Mouse (Mus musculus) kidney, adult 9 months (tissue): ENCODE results near the gene Ankrd53.
"Not testable (repeated sequence)": the region's sequence is repeated elsewhere in the genome, so short reads cannot be mapped to it uniquely, and the experiment has no call there.

Experiments
- DNase-seq: peaks from one replicate; pipeline ENCODE4 v3.0.0; 2022

Ankrd53 gene

DNA sequence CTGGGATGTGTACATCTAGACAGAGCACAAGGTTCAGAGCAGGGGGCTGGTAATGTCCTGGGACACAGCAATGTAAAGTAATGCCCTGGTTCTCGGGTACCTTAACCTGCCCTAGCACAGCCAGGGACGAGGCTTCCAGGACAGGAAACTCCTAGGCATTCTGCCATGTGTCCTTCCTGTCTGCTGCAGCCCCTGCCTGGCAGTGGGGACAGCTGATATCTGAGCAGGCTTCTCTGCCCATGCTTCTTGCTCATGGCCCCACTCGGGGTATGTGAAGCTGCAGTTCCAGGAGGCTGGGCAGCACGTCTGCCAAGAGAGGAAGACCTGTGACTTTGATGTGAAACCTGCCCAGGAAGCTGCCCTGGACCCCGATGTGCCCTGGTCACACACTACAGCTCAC lies 6.0 kb downstream of the Ankrd53 start:
- DNase-seq = no peak

DNA sequence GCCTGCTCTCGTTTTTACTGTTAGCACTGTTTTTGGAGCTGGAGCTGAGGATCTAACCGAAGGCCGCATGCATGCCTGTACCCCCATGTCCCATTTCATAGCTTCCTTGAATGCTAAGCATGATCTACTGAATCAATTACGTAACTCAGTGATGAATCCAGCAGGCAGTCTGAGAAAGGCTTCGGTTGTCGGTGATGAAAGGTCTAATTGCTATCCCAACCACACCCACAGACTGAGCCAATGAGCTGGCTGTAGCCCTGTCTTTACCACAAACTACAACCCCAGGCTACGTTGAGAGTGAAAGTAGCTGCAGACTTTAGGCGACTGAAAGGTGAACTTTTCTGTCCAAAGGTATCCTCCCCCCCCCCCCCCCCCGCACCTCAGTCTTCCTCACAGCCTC lies 11.7 kb downstream of the Ankrd53 start:
- no peak for DNase-seq

DNA sequence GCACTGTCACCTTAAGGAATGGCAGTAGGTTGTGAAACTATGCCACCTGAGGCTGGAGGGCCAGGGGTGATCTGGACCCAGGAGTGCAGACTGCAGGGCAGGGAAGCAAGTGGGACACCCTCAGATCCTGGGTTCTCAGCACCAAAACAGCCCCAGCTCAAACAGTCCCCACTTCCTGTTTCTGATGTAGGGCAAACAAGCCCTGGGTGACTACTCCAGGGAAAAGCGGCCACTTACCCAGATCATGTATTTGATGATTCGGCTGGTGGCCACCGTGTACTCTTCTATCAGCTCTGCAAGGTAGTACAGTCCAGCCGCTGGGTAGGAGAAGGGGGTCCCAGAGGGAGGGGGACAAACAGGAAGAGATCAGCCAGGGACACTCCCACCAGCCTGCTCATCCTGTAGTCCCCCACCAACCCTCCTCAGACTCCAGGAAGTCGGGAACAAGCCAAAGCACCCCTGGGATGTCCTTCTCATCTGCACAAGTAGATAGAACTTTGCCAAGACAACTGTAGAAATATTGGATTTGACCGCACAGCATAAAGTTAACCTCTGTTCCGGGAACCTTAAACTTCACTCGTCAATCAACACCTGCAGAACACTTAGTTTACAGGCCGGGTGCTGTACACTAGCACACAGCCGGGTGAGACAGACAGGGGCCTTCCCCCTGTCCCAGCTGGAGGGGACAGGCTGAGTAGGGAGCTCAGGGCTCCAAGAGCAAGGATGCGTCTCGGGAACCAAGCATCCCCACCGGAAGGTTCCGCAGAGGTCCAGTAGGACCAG lies 12.5 kb downstream of the Ankrd53 start:
- DNase-seq = no peak

DNA sequence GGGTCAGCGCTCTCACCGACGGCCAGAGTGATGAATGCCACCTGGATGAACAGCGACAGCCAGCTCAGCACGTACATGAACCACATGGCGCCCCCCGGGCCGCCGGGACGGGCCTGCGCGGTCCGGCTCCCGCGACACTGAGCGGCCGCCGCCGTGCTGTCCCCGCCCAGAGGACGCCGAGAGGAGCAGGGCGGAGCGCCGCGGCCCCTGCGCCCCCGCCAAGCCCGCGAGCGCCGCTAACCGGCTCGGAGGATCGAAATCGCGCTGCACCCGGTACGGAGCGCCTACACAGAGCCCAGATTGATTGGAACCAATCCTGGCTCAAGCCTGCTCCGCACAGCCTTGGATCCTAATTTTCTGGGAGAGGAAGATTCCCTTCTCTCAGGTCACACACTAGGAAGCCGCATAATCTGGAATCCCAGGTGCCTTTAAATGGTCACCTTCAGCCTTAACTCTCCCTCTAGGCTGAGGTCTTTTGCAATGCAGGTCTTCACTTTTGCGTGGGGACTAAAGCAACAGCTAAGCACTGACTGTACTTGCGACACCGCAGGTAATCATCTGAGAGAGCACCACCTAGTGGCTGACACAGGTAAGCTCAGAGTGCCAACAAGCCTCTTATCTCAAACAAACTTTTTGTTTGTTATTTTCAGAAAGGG lies 13.3 kb downstream of the Ankrd53 start, which contains the start of gene Tex261:
Tex261 (minus strand) TSS at position 176 of the 656 bp plus-strand sequence.
- peak; percentile 90 for DNase-seq

DNA sequence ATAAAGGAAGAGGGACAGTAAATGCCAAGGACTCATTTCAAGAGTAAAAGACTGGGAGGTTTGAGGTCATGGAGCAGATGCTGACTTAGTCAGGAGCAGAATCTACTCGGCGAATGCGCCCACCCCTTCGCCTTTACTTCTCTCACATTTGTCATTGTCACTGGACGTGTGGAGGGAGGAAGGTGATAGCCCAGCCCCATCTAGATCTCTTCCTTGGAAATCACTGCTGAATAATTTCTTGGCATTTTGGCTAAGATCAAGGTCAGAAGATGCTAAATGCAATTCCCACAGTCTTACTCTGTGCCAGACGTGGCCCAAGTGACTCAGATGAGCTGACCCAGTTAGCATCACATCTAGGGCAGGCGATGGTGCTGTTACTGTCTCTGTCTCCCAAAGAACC lies 15.9 kb downstream of the Ankrd53 start:
- no peak for DNase-seq

DNA sequence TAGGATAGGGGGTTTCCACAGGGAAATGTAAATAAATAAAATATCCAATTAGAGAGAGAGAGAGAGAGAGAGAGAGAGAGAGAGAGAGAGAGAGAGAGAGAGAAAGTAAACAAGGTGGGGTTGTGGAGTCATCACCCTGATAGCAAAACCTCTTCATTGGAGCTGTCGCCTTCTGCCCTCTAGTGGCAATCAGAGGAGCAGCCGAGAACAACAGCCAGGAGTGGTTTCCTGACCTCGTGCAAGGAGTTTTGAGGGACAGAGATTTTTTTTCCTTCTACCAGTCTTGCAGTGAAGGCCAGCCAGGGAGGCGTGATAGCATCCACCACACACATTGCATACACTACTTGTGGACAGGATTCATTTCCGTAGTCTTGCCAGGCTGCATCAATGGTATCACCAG lies 16.6 kb downstream of the Ankrd53 start:
- peak; percentile 67 for DNase-seq

DNA sequence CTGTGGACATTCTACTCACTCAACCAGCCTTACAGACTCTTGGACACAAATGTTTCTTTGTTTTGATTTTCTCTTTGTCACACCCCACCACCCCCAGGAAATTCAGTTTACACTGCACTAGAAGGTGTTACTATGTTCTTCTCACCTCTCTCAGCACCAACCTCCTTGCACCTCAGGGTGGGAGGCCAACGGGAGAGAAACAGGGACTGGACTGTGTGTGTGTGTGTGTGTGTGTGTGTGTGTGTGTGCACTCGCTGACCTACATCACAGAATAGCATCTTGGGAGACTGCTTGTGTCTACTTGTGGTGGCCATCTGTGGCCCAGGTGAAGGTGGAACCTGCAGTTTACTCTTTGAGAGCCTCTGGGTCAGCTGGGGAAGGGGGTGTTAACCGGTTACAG lies 24.0 kb downstream of the Ankrd53 start:
- DNase-seq = no peak

DNA sequence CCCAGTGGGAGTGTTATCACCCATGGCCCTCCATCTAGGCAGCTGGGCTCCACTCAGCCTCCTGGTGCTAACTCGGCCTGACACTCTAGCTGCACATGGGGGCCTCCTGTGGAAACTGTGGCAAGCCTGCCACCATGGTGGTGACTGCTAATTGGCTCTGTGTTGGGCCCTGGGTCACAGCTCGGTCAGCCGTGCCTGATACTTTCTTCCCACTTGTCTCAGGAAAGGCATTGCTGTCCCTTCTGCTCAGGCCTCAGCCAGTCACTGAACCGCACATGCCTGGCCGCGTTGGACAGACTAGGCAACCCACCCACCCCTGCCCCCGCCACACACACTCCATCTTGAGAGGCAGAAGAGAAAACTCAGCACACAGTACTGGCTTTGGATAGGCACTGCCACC lies 26.1 kb downstream of the Ankrd53 start:
- no peak for DNase-seq

DNA sequence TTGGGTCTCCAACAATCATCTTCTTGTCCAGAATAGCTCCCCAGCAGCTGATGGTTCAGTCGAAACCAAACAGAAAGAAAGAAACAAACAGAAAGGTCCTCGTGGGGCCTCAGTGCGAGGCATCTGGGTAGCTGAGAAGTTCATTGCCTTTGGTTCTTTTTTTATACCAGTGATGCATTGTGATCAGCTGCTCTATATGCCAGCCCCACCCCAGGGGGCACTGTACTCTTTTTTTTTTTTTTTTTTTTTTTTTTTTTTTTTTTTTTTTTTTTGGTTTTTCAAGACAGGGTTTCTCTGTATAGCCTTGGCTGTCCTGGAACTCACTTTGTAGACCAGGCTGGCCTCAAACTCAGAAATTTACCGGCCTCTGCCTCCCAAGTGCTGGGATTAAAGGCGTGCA lies 28.1 kb downstream of the Ankrd53 start:
- DNase-seq = not testable (repeated sequence)

DNA sequence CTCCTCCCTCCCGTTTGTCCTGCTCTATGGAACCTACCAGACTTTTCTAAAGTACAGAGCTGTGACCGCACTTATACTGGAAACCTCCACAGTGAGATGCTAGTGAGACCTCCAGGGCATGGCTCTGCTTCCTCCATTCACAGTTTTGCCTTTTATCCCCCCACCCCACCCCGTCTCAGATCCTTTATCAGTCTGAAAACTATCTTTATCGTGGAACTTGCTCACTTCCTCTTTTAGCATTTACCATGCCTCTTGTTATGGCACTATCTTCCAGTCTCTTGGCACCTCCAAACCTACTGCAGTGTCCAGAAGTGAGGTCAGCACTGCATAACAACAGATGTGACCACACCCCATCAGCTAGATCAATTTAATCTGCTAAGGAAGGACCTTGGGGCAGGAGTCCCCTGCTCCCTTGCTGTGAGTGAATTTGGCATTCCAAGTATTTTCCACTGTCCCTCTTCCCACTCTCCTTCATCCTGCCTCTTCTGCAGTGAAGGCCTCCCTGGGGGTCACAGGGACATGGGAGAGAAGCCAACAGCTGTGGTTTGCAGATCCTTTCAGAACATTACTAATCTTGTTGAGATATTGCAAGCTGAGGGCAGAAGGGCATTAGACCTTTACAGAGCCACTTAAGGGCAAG lies 28.9 kb downstream of the Ankrd53 start:
- no peak for DNase-seq

DNA sequence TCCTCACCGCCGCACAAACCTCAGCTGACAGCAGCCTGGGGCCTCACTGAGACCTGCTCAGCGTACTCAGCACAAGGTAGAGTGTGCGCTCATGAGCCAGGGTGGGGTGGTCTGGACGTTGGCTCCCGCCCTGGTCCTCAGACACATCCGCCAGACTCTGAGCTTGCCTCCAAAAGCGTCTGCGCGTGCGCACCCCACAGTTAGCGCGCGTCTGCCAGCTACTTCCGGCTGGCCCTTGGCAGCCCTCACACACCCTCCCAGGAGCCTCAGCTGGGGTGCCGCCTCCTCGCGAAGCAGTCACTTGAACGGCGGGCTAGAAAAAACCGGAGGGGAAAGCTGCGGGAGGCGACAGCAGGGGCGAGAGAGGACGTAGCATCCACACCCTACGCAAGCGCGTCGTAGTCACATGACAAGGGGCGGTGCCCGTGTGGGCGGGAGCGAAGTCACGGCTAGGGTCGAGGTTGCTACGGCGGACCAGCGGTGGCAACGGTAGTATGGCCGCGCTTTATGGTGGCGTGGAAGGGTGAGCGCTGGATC lies 32.4 kb downstream of the Ankrd53 start, which contains the start of gene Nagk:
Nagk (plus strand) TSS at position 223 of the 537 bp plus-strand sequence.
- peak; percentile 95 for DNase-seq

DNA sequence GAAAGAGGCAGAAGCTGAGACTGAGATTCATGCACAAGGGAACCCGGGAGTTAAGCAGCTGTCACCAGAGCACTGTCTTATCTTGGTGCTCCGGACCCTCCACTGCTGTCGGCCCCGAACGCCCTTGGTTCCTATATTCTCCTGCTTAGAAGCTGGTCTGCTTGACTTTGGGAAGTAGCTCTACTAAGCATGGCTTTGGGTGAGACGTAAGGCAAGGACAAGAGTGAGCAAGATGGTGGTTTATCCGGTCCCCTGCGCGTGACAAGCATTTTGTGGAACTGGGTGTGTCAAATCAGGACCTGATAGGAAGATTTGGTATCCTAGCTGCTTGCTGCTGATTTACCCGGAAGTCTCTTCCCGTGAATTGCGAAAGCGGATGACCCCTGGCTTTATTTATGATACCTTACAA lies 33.1 kb downstream of the Ankrd53 start:
- DNase-seq = peak; percentile 45

DNA sequence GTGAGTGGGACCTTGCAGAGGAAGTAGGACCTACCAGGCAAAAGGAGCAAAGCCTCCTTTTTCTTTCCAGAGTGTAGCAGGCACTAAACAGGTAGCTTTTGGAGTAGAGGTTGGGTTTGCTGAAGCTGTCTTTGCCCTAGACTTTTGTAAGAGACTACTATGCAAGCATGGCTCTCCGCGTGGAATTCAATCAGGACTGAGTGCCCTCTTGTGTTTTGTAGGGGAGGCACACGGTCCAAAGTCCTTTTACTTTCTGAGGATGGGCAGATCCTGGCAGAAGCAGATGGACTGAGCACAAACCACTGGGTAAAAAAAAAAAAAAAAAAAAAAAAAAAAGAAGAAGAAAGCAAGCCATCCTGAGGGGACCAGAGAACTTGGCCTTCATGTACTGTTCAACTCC lies 34.2 kb downstream of the Ankrd53 start:
- peak; percentile 67 for DNase-seq

DNA sequence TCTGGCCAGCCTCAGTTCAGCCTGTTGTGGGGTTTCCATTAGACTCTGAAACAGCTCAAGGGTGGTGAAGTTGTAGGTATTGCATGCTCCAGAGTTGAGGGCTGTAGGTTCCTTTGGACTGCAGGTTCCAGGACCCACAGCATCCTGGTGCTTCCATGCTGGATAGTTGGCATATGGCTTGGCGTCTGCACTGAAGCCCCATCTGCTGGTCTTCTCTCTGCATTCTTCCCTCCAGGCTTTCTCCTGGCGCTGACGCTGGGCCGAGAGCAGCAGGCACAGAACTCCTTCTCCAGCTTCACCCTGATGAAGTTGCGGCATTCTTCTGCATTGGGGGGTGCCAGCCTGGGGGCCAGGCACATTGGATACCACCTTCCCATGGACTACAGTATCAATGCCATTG lies 39.6 kb downstream of the Ankrd53 start:
- no peak for DNase-seq

DNA sequence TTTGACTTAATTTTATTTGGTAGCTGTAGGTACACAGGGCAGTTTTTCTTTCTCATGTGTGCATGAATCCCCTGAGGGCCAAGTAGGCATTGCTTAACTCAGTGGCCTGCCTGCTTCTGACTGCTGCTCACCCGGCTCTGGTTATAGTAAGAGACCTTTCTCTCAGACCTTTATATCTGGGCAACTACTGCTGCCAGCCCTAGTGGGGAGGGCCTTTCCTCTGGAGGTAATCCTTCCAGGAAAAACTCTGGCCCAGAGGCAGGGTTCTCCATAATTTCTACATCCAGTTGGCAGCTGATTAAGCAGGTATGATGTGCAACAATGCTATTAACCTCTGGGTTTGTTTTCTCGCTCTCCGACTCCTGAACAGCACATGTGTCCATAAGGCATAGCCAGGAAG lies 40.4 kb downstream of the Ankrd53 start:
- DNase-seq = no peak

DNA sequence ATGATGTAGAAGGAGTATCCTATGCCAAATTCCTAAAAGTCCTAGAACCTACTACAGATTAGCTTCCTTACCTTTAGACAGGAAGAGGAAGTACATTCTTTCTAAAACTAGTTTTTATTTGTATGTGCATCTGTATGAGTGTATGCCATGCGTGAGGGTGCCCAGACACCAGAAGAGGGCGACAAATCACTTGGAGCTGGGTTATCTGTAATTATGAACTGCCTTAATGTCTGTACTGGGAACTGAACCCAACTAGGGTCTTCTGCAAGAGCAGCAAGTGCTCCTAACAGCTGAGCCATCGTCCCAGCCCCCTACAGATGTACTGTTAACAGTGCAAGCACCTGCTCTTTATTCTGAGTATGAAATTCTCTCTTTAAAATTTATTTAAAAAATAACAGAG lies 53.4 kb downstream of the Ankrd53 start:
- no peak for DNase-seq
